Mouse (Mus musculus) spleen, postnatal 10 days (tissue): ENCODE results near the gene Tgif2.
"Not testable (repeated sequence)": the region's sequence is repeated elsewhere in the genome, so short reads cannot be mapped to it uniquely, and the experiment has no call there.

Experiments
- DNase-seq, 2 experiments: peaks; one replicate each; pipeline ENCODE4 v3.0.0; 2021 to 2022; ENCODE audit warnings: low spot score in 2 of 2

Gene Tgif2

GRCm38 (mm10) chr2:156839319-156840191, at the start of gene Tgif2:
Gene Tgif2 (plus strand): TSS chr2:156840007.
- DNase-seq: peak; percentile 45 to 76

DNA sequence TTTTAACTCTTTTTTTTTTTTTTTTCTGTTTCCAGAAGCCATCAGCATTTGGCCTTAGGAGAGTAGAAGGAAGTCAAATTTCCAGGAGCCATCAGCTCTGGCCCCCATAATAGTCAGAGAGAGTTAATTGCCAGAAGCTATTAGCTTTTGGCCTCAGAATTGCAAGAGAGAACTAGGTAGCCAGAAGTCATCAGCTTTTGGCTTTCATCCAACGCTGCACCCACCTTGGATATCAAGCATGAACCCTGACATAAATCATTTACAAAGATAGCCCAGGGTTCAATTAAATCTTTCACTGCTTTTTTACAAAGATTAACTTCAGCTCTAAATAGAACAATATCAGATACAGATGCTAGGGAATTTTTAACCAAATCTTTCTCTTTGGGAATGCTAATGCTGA, 41.3 kb upstream of the Tgif2 start:
- no peak for DNase-seq

DNA sequence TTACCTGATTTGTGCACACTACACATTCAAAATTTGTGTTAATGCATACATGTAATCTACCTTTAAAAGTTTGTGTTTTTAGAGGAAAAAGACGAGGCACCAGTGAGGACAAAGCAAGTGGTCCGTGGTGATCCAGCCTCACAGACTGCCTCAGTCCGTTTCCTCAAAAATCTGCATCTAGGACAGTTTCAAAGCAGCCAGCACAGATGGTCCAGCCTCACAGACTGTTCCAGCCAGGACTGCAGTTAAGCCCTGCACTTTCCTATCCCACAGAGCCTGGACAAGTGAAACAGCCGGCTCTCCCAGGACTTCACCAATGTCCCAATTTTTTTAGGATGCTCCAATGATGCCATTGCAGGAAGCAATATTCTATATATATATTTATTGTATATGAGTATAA, 38.8 kb upstream of the Tgif2 start:
- no peak for DNase-seq

DNA sequence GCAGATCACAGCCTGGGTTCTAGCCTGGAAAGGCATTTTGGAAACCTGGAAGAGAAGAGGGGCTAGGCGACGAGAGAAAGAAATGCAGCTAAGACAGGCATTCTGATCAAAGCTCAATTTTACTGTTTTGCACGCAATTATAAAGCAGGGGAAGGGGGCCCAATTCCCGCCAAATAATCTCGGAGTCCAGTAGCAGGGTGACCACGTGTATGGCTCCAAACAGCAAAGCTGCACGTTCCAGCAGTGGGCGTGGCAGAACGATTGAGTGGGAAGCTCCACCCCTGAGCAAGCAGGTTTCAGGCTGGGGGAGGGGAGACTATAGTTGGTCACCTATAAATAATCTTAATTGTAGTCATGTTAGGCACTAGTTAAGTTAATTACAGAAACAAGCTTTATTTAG, 37.7 kb upstream of the Tgif2 start:
- not testable (repeated sequence) for DNase-seq

- DNase-seq: no peak
These were observed 36.0 kb upstream of the Tgif2 start for GRCm38 (mm10) chr2:156803698-156804372.

- DNase-seq: no peak
These were observed 35.2 kb upstream of the Tgif2 start for GRCm38 (mm10) chr2:156804589-156804988.

DNA sequence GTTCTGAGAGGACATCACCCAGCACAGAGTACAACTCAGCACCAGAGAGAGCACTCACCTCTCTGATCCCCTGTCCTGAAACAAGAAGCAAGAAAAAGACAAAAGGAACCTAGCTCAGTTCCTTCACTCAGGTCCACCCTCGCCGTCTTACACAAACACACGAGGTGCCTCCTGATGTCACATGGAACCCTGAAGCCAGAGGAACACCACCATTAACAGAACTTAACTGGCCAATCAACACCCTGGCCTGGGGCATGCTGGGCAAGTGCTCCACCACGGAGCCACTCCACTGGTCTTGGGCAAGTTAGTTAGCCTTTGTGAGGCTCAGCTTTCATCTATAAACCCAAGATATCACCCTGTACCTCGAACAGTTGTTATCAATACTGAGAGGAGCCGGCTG, 32.9 kb upstream of the Tgif2 start:
- no peak for DNase-seq

- DNase-seq: peak; percentile 36 to 49
These were observed 30.2 kb upstream of the Tgif2 start for GRCm38 (mm10) chr2:156809579-156809978.

GRCm38 (mm10) chr2:156810716-156811115, 29.1 kb upstream of the Tgif2 start:
- DNase-seq: no peak

DNA sequence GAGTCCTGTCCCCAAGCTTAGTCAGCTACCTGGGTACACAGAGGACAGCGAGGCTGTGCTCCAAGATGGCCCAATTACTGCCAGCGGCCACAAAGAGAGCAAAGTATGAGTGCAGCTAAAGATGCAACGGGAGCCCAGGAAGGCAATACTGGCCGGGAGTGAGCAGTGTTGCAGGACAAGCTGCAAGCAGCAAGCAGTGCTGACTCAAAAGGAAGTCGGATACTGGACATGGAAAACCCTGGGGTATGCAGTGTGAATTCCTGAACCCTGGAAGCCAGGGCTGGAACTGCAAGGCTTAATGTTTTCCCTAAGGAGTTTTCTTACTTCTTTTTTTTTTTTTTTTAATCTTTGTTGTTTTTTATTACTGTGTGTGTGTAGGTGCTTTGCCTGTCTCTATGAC, 28.3 kb upstream of the Tgif2 start:
- DNase-seq: no peak

DNA sequence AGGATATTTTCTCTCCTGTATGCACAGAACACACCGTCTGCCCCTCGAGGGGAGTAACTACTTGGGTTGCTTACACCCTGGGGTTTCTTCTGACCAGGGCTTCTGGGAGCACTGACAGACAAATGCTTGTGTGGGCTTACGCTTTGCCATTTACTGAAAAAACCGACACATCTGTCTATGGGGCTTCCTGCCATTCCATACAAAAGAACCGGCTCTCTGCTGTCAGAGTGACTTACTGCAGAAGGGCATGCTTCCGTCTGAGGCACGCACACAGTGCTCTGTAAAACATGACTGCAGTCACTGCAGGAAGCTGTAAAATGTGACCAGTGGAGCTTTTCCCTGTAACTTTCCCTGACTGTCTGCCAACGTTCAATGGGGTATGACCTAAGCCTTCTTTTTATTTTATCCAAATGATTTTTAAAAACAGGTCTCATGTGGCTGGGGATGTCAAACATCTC, 25.4 kb upstream of the Tgif2 start:
- no peak for DNase-seq

DNA sequence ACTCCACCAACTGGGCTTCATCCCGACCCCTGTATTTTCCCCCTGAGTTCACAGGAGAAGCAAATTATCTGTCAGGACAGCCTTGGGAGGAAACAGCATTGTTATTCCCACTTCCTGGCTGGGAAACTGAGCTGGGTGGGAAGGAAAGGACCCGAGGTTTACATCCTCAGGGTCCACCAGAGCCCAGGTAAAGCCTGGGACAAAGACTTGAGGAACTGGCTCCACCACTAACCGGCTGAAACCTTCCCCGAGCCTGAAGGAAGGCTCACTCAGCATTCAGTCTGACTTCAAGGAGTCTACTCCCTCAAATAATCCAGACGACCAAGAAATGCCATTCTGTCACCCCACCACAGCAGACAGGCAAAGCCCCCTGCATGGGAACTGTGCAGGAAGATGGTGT, 24.9 kb upstream of the Tgif2 start:
- DNase-seq: no peak

DNA sequence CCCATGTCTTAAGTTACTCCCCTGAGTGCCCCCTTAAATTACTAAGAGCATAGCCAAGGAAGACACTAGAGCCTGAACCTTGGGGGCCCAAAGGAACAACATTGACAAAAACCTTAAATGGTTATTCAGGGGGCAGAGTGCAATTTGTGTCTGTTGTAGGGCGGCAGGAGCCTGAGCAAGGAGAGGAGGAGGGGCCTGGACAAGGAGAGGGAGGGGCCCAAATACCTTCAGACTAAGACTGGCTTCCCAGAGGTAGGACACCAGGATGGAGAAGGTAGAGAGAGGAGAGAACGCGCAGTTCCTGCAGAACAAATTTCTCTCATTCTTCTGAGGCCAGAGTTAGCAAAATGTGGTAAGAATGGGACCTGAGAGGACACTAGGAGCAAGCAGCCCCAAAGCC, 24.4 kb upstream of the Tgif2 start:
- DNase-seq: no peak

DNA sequence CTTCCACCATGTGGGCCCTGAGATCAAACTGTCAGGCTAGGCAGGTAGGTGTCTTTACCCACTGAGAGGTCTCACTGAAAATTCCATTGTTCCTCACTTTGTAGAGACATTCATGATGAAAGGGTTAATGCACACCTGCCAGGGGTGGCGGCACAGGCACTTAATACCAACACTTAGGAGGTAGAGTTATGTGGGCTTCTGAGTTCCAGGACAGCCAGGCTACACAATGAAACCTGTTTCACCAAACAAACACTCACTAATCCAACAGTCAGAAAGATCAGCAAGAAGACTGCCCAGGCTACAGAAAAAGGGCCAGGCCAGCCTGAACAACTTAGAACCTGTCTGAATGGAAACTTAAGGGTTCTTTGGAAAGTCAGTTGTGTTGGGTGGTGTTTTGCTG, 23.7 kb upstream of the Tgif2 start:
- no peak for DNase-seq

- DNase-seq: not testable (repeated sequence)
These were observed 14.7 kb upstream of the Tgif2 start for GRCm38 (mm10) chr2:156825128-156825527.

- DNase-seq: no peak
These were observed 5.5 kb upstream of the Tgif2 start for GRCm38 (mm10) chr2:156834336-156834735.

DNA sequence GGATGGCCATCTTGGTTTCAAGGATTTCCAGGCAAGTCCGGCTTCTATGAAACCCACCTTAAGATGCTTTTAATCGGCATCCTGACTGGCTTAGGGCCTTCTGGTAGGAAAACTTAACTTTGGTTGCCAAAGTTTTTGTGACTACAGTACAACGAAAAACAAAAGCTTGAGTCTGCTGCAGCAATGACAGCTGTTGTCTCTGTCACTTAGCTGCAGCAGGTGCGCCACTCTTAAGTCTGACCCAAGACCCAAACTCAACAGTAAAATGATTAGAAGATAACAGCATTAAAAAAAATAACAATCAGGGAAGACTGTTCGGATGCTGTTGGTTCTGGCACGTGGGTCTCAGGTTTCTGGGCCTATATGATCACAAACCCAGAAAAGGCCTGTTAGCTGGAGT, 968 bp upstream of the Tgif2 start:
- no peak for DNase-seq

DNA sequence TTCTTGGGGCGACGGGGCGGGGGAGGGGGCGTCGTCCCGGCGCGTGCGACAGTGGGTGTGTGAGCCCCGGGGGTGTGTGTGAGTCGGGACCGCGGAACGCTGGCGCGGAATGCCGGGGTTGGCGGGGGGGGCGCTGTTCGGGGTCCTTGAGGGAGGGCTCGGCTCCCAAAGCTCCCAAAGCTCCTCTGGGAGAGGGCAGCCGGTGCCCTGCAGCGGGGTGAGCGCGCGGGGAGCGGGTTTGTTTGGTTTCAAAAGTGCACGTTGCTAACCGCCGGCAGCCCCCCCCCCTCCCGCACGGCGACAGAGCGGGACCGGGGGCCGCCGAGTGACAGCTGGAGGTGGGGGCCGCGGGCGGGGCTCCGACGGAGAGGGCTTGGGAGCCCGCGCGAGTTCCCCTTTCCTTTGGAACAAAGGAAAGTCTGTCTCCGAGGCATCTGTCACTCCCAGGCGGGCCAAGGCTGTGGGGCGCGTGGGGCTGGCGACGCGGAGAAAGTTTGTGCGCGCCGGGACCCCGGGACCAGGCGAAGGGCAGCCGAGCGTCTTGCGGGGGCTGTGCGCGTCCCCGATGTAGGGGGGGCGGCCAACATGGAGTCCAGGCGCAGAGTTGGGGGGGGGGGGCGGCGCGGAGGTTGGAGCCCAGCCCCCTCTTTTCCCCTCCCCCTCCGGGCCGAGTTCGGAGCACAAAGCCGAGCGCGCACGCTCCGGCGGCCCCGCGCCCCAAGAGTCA, 657 bp downstream of the Tgif2 start:
- peak; percentile 28 to 47 for DNase-seq

DNA sequence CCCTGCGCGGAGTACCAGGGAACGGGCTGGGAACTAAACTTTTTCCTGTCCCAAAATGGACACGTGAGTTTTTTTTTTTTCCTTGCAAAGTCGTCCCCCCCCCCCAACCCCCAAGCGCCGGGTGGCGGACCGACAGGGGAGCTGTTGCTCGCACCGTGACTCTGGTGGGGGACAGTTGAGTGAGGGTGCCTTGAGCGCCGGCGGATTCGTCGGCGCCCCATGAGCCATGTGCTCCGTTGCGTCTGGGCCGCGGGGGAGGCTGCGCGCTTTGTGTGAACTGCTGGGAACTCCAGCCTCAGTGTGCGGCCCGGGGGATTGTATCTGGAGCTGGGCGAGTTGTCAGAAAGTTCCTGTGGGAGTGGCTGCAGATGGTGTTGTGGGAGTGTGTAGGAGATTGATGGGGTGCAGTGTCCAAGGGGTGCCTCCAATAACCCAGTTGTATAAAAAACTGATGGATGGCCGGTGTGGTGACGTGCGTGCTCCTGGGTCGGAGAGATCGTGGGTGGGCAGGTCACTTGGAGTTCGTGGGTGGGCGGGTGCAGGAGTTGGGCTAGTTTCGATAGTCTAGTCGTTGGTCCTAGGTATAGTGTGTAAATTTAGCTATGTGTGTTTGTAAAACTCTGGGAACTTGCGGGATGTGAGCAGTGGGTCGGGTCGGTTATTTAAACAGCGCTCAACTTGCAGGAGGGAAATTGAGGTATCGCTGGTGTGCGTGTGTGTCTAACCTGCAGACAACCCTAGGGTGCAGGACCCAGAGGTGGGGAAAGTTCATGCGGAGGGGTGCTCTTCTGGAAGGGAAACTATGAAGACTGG, 1.4 kb downstream of the Tgif2 start:
- peak; percentile 39 to 62 for DNase-seq

- DNase-seq: peak in 1 of 2 experiments; percentile 68
These were observed 2.3 kb downstream of the Tgif2 start for GRCm38 (mm10) chr2:156841841-156842706.

DNA sequence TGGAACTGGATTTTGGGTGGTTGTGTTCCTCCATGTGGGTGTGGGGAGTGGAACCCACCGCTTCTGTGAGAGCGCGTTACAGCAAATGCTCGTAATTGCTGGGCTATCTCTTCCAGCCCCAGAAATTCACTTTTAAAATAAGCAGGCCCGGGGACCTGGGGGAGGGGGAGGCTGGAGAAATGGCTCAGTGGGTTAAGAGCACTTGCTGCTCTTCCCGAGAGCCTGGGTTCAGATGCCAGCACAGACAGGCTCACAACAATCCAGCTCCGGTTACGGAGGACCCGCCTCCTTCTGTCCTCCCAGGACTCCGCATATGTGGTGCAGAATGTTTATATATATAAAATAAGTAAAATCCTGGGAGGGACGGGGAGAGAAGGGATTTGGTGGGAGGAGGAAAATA, 2.9 kb downstream of the Tgif2 start:
- no peak for DNase-seq
